Mouse (Mus musculus): Measurements from ENCODE around the gene Acsl4. TPM values are rescaled to one million over a fixed set of nuclear protein-coding genes. Genes with fewer than 3 reads are reported as not detected.

Acsl4 gene
- polyA plus RNA-seq, 2 experiments: 6.4 to 15.4 TPM

DNA sequence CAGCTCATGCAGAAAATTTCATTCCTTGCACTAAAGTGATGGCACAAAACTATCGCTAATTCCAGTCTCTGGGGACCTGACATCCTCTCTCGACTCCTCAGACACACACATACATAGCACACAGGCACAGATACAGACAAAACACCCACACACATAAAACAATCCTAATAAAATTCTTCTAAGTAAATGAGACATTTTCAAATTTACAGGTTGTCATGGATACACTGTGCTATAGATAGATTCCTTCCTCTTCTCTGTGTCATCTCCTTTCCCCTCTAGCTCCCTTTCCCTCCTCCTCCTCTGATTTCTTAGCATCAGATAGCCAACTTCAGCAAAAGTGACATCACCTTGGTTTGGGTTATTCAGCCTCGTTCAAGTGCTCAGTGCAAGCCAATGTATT lies 114.3 kb downstream of the Acsl4 start:
- H3K4me2 ChIP-seq (replicated peaks; ENCODE audit: low read depth, low read length, severe bottlenecking): no peak overlapping the region
- H3K4me1 ChIP-seq (ENCODE audit: control insufficient read depth, insufficient read depth, low read length): no peaks in the 10 kb centered on the region
- WGBS: 74% methylated on average over 3 of the region's 3 CpGs
- DNase-seq (ENCODE audit: low spot score) (no peak), ATAC-seq (ENCODE audit: low FRiP score, low read depth) (no peak)
- H3K9ac ChIP-seq (ENCODE audit: low read depth, low read length, severe bottlenecking): no peak overlapping the region
- H3K36me3 ChIP-seq (ENCODE audit: control insufficient read depth, insufficient read depth, low read length): no peaks in the 10 kb centered on the region
- H3K4me3 ChIP-seq (replicated peaks; ENCODE audit: low read length): no peak overlapping the region
- no peaks in the 10 kb centered on the region for H3K9me3 ChIP-seq (ENCODE audit: control insufficient read depth, low read length)
- TF ChIP-seq POLR2A (IDR thresholded peaks at IDR 0.05; ENCODE audit: borderline replicate concordance, extremely low read depth, insufficient read depth, insufficient read length): no peak
- no peak overlapping the region for H3K27ac ChIP-seq (replicated peaks; ENCODE audit: low read depth, low read length)
- no peaks in the 10 kb centered on the region for H3K27me3 ChIP-seq (ENCODE audit: control insufficient read depth, insufficient read depth, low read length)

Other genes starting within 250 kb of the Acsl4 start
- gene Gucy2f, start 193.6 kb downstream of the Acsl4 start, polyA plus RNA-seq (2012; rRNA removed): 0.01 and 0.03 TPM in 2 replicates
- gene Gucy2f, start 193.6 kb downstream of the Acsl4 start, polyA plus RNA-seq (2014; fragmentation: Nextera tagmentation; extraction: Ambion mirVana): not detected in 2 replicates
- gene Nxt2, start 163.8 kb downstream of the Acsl4 start, polyA plus RNA-seq (2012; rRNA removed): 5.4 and 6.3 TPM in 2 replicates
- gene Nxt2, start 163.8 kb downstream of the Acsl4 start, polyA plus RNA-seq (2014; fragmentation: Nextera tagmentation; extraction: Ambion mirVana): 14.3 and 18.6 TPM in 2 replicates
- gene Kcne1l, start 84.2 kb downstream of the Acsl4 start, polyA plus RNA-seq (2012; rRNA removed): 70.5 and 87.0 TPM in 2 replicates
- gene Kcne1l, start 84.2 kb downstream of the Acsl4 start, polyA plus RNA-seq (2014; fragmentation: Nextera tagmentation; extraction: Ambion mirVana): 50.3 and 63.1 TPM in 2 replicates